Mouse (Mus musculus) liver, adult (tissue): ENCODE data around the gene Spi1.

Experiments
- GATA4 ChIP-seq: IDR thresholded peaks from 2 replicates; pipeline ENCODE4 v1.6.1; 2014; ENCODE audit warnings: mild to moderate bottlenecking, low read length; ENCODE audit not compliant: insufficient replicate concordance

Gene Spi1

GRCm38 (mm10) chr2:91081775-91082695, at the start of gene Spi1:
Gene Spi1, plus strand, starts transcription at chr2:91082390.
- TF ChIP-seq GATA4: no peak

- no peak for TF ChIP-seq GATA4
These were observed 49.2 kb upstream of the Spi1 start for GRCm38 (mm10) chr2:91033000-91033399.

- no peak for TF ChIP-seq GATA4
These were observed 46.8 kb upstream of the Spi1 start, which contains the start of gene Rapsn for GRCm38 (mm10) chr2:91035385-91035784. Gene Rapsn, plus strand, starts transcription at chr2:91035620.

DNA sequence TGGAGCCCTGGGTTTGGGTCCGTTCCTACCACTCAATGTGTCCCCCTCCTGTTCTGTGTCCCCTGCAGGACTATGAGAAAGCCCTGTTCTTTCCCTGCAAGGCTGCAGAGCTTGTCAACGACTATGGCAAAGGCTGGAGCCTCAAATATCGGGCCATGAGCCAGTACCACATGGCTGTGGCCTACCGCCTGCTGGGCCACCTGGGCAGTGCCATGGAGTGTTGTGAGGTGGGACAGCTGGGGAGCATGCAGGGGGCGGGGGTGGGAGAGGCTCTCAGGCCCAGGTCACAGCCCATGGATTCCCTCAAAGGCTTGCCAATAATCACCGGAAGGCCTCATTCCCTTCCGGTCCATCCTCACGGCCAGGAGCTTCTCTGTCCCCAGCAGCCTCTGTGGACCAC, 40.4 kb upstream of the Spi1 start:
- TF ChIP-seq GATA4: no peak

DNA sequence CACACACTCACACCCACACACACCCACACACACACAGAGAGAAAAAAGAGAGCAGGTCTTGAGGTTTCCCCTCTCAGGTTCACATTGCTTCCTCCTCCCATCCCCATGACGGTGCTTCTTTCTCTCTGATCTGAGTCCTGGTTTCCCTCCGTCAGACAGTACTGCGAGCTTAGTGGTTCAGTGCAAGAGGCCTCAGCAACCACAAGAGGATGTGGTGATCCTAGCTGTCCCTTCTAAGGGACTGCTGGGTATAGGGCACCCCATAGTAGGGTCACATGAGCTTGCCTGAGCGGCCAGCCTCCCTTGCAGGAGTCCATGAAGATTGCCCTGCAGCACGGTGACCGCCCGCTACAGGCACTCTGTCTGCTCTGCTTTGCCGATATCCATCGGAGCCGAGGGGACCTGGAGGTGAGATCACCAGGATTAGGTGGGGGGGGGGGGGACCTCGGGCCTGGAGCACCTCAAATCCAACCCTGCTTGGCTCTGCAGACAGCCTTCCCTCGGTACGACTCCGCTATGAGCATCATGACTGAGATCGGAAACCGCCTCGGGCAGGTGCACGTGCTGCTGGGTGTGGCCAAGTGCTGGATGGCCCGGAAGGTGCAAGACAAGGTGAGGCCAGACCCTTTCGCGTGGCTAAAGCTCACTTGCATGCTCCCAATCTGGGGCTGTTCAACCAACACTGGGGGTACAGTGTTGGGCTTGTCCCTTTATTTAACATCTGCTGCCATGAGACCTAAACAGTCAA, 39.4 kb upstream of the Spi1 start:
- TF ChIP-seq GATA4: no peak

GRCm38 (mm10) chr2:91044727-91045126, 37.5 kb upstream of the Spi1 start:
- TF ChIP-seq GATA4: no peak

DNA sequence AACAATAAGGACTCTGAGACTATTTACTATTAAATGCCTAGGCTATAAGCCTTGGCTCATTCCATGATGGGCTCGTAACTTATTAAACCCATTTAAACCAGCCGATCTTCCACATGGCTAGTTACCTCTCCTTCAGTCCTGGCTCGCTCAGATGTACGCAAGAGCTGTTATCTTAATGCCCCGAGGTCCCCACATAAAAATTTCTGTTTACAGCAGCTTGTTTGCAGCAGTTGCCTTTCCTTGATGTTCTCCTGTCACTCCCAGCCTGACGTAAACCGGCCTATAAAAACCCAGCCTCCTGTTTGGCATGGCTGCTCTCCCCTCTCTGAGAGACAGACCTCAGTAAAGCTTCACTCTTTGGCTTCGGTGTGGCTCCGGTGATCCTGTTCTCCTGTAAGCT, 34.8 kb upstream of the Spi1 start:
- no peak for TF ChIP-seq GATA4

DNA sequence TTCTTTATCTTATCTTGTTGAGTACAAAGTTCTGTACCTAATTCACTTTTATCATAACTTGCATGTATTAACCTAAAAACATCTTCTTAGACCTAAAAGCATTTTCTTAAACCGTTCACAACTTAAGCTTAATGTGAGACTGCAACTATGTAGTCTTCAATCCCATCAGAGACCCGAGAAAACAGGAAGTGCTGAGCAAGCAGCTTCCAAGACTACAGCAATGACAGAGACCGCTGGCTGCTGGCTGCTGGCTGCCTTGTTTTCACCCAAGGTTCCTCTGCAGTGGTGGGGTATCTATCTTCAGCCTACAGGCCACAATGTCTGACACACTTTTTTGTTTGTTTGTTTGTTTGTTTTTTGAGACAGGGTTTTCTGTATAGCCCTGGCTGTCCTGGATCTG, 30.3 kb upstream of the Spi1 start:
- TF ChIP-seq GATA4: no peak

- no peak for TF ChIP-seq GATA4
These were observed 29.4 kb upstream of the Spi1 start for GRCm38 (mm10) chr2:91052752-91053151.

- TF ChIP-seq GATA4: no peak
These were observed 28.8 kb upstream of the Spi1 start for GRCm38 (mm10) chr2:91053181-91053933.

GRCm38 (mm10) chr2:91053934-91054382, 28.2 kb upstream of the Spi1 start, which contains the start of gene Psmc3:
Gene Psmc3, plus strand, starts transcription at chr2:91054009.
- no peak for TF ChIP-seq GATA4

DNA sequence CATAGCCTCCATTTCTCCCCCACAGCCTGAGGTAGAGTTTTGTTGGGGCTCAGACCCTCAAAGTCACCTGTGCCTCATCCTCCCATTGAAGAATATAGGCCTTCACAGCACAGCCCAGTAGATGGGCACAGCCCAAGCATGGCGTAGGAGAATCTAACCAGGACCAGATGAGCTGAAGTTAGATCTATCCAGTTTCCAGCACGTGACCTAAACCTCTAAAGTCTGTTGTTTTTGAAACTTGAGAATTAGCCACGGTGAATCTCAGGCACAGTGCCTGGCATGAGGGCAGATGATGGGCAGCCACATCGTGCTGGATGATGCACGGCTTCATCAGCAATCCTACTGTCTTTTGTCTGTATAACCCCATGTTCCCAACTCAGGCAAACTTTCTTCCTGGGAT, 23.8 kb upstream of the Spi1 start:
- TF ChIP-seq GATA4: no peak

- no peak for TF ChIP-seq GATA4
These were observed 22.8 kb upstream of the Spi1 start for GRCm38 (mm10) chr2:91059376-91059775.

- no peak for TF ChIP-seq GATA4
These were observed 21.4 kb upstream of the Spi1 start for GRCm38 (mm10) chr2:91060544-91061355.
